In genomic region chr17:10332127-10332526, GRCm38 (mm10) we compare ENCODE assay signal across 13 mouse cellular contexts.
"Had no signal": no experiment of that assay in that cellular context is flagged by ENCODE, and none has a peak within 500 bp of the region (broad histone marks: within the 10 kb centered on the region; RNA-seq: fewer than 3 reads in every experiment).

No protein-coding gene starts in this region.

- H3K4me3 ChIP-seq: limb, embryonic 12.5 days; neural tube, embryonic 13.5 days; stomach, embryonic 15.5 days had no signal

- H3K9me3 ChIP-seq: limb, embryonic 12.5 days; neural tube, embryonic 13.5 days; stomach, embryonic 15.5 days had no signal

- ATAC-seq: lung, postnatal 0 days had no signal

- H3K9ac ChIP-seq: limb, embryonic 12.5 days; liver, embryonic 14.5 days; neural tube, embryonic 13.5 days; stomach, embryonic 15.5 days had no signal

- H3K4me2 ChIP-seq: limb, embryonic 12.5 days; neural tube, embryonic 13.5 days; stomach, embryonic 15.5 days had no signal

- H3K36me3 ChIP-seq: limb, embryonic 12.5 days; neural tube, embryonic 13.5 days; stomach, embryonic 15.5 days had no signal

- H3K27me3 ChIP-seq: limb, embryonic 12.5 days; neural tube, embryonic 13.5 days; stomach, embryonic 15.5 days had no signal

- H3K27ac ChIP-seq: kidney, postnatal 0 days; limb, embryonic 12.5 days; liver, embryonic 14.5 days; neural tube, embryonic 13.5 days; stomach, embryonic 15.5 days had no signal

- DNase-seq: kidney, adult 9 months; kidney, postnatal 36 days; liver; lung, adult 2 months; lung, postnatal 36 days; midbrain, embryonic 14.5 days; right cerebral cortex, postnatal 14 days had no signal
